Mouse (Mus musculus) intestine, embryonic 16.5 days (tissue): ENCODE results near the gene Naaladl1. TPM values are rescaled to one million over a fixed set of nuclear protein-coding genes. Genes with fewer than 3 reads are reported as not detected.

Source experiments
- ATAC-seq: fragments of 200-750 bp; cut with Nextera tagmentation; 2 replicates; pipeline ENCODE4 v1.8.0; 2017; ENCODE audit warnings: moderate TSS enrichment, moderate library complexity
- H3K27ac ChIP-seq: fragments of 300-500 bp; sonication (generic); 2 replicates; pipeline ENCODE4 v1.5.1; 2014; ENCODE audit warnings: mild to moderate bottlenecking, low read length
- H3K27me3 ChIP-seq: fragments of 300-500 bp; sonication (generic); replicated peaks from 2 replicates; pipeline ENCODE4 v1.6.1; 2014; ENCODE audit warnings: low read length, control low read depth, mixed read lengths; ENCODE audit not compliant: control insufficient read depth, insufficient read depth
- H3K36me3 ChIP-seq: fragments of 300-500 bp; sonication (generic); 2 replicates; pipeline ENCODE4 v1.6.1; 2014; ENCODE audit warnings: low read length, control low read depth; ENCODE audit not compliant: control insufficient read depth, insufficient read depth
- H3K4me1 ChIP-seq: fragments of 300-500 bp; sonication (generic); 2 replicates; pipeline ENCODE4 v1.6.1; 2014; ENCODE audit warnings: low read length, control low read depth, mixed read lengths; ENCODE audit not compliant: control insufficient read depth, insufficient read depth
- H3K4me2 ChIP-seq: fragments of 300-500 bp; sonication (generic); 2 replicates; pipeline ENCODE4 v1.6.1; 2014; ENCODE audit warnings: low read depth, low read length, control low read depth
- H3K4me3 ChIP-seq: fragments of 300-500 bp; sonication (generic); 2 replicates; pipeline ENCODE4 v1.5.1; 2014; ENCODE audit warnings: mild to moderate bottlenecking, low read length
- H3K9ac ChIP-seq: fragments of 300-500 bp; sonication (generic); 2 replicates; pipeline ENCODE4 v1.6.1; 2014; ENCODE audit warnings: low read depth, low read length
- H3K9me3 ChIP-seq: fragments of 300-500 bp; sonication (generic); 2 replicates; pipeline ENCODE4 v1.6.1; 2016; ENCODE audit warnings: low read length, control low read depth; ENCODE audit not compliant: control insufficient read depth
- WGBS: fragments of 180-500 bp; shearing (Covaris S2); extraction: QIAGEN DNeasy Blood & Tissue Kit; methylation state at CpG from one replicate; pipeline ENCODE4 v1.1.7; 2014; 5-methylcytosine and 5-hydroxymethylcytosine counted together
- polyA plus RNA-seq: library from polyadenylated mRNA; unstranded; fragments of >200 nt; fragmentation: Nextera tagmentation; extraction: Ambion mirVana; gene quantifications from 2 replicates; pipeline ENCODE4 v1.2.1, GENCODE M21; 2015

Gene Naaladl1
- polyA plus RNA-seq, 1 experiment from 2014 or later: 71.9 TPM

DNA sequence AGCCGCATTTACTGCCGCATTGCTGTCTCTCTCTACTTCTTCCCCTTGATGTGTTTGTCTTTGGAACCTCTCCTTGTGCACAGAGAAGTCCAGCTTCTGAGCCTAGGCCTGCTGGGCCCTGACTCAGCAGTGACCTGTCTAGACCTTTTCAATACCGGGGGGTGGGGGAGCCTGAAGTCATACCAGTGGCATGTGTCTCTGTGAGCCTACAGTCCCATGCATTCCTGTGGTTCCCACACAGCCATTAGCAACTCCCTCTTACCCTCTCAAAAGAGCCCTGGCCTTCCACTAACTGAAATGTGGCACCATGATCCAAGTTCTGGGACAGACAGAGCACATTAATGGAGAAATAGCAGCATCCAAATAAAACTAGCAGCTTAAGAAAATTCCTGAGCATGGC, 30.8 kb downstream of the Naaladl1 start:
- WGBS: 80% methylated on average over 3 of the region's 3 CpGs
- H3K4me3 ChIP-seq: no peak overlapping the region
- H3K27me3 ChIP-seq: no peaks in the 10 kb centered on the region
- ATAC-seq: no peak
- no peak overlapping the region for H3K9ac ChIP-seq
- H3K36me3 ChIP-seq: peaks cover 7% of the 10 kb centered on the region; the same call in 1 of the 2 replicates
- H3K9me3 ChIP-seq: no peaks in the 10 kb centered on the region
- H3K27ac ChIP-seq: no peak overlapping the region
- H3K4me2 ChIP-seq: no peak overlapping the region
- 0 out of 2 replicates have a peak, but pooled peaks cover 3% of the 10 kb centered on the region for H3K4me1 ChIP-seq

- ATAC-seq: no peak
- Histone ChIP-seq H3K9me3 (no peaks in the 10 kb centered on the region), H3K27ac (no peak overlapping the region), H3K36me3 (peaks cover 7% of the 10 kb centered on the region; the same call in 1 of the 2 replicates), H3K4me3 (no peak overlapping the region; the same call in 1 of the 2 replicates), H3K9ac (peak overlapping the region; percentile 86; the same call in 1 of the 2 replicates), H3K4me1 (0 out of 2 replicates have a peak, but pooled peaks cover 3% of the 10 kb centered on the region), H3K4me2 (peak overlapping the region; percentile 83; the same call in 1 of the 2 replicates), H3K27me3 (no peaks in the 10 kb centered on the region)
- 97% methylated on average over 6 of the region's 6 CpGs for WGBS
Observed at GRCm38 (mm10) chr19:6139701-6140100, 34.1 kb downstream of the Naaladl1 start.

- 3% methylated on average over 16 of the region's 16 CpGs for WGBS
- Histone ChIP-seq H3K4me2 (peak overlapping the region; percentile 83), H3K4me3 (peak overlapping the region; percentile 75), H3K4me1 (0 out of 2 replicates have a peak, but pooled peaks cover 3% of the 10 kb centered on the region), H3K9ac (peak overlapping the region; percentile 86), H3K36me3 (peaks cover 7% of the 10 kb centered on the region; the same call in 1 of the 2 replicates), H3K9me3 (no peaks in the 10 kb centered on the region), H3K27ac (peak overlapping the region; percentile 93), H3K27me3 (no peaks in the 10 kb centered on the region)
- ATAC-seq: no peak
Observed at GRCm38 (mm10) chr19:6140374-6140677, 34.7 kb downstream of the Naaladl1 start.

DNA sequence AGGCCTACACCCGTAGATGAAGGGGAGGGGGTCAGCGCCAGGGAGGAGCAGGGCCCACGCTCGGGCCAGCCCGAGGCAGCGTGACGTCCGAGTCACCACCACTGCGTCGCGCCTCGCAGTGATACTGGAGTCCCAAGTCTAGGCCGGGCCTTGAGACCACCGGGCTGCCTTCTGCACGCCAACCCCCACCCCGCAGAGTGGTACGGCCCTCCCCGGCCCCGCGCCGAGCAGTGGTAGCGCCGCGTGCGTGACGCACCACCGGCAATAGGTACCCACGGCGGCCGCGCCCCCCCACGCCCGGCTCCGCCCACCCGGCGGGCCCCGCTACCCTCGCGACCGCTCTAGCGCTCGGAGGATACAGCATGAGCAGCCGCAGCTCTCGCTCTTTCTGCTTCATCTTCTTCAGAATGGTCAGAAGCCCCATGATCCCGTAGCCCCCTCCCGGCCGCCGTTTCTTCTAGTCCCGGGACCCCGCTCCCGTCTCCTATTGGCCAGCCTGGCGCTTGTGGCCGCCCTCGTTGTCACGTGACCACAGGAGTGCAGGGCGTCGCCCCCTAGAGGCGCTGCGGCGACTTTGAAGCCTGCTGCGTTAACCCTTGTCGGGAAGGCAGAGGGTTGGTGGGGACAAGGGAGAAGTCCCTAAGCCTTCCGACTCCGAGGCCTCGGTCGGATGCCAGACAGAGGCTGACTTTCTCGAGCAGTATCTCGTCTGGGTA, 35.3 kb downstream of the Naaladl1 start, which contains the start of gene Batf2:
TSS of gene Batf2 (plus strand) at position 306 of the 716 bp plus-strand sequence.
- peak; percentile 95 for ATAC-seq
- under 1% methylated on average over 68 of the region's 68 CpGs for WGBS
- Histone ChIP-seq H3K4me1 (0 out of 2 replicates have a peak, but pooled peaks cover 3% of the 10 kb centered on the region), H3K4me3 (peak within 1 kb of the TSS; percentile 75), H3K27ac (peak within 1 kb of the TSS; percentile 93), H3K9ac (peak within 1 kb of the TSS; percentile 86), H3K27me3 (no peaks in the 10 kb centered on the region), H3K4me2 (peak within 1 kb of the TSS; percentile 83), H3K36me3 (peaks cover 4% of the 10 kb centered on the region; the same call in 1 of the 2 replicates), H3K9me3 (no peaks in the 10 kb centered on the region)

DNA sequence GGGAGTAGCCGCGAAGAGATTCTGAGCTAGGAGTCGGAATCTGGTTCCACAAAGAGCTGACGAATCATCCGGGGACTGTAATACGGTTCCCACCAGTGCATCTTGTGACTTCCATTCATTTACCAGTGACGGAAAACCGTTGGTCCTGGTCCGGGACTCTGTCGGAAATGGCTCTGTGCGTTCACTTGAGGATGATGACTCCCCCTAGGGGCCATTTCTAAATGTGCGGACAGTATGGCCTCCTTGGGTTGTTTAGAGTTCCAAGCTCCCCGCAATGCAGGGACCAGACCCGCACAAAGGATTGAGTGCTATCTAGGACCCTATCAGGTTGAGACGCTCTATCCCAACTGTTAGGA, 35.8 kb downstream of the Naaladl1 start, which contains the start of gene Arl2:
TSS of gene Arl2 (minus strand) at position 155 of the 356 bp plus-strand sequence.
- 0 out of 2 replicates have a peak, but pooled peaks cover 3% of the 10 kb centered on the region for H3K4me1 ChIP-seq
- peak within 1 kb of the TSS; percentile 75 for H3K4me3 ChIP-seq
- H3K27ac ChIP-seq: peak within 1 kb of the TSS; percentile 93
- peak within 1 kb of the TSS; percentile 86 for H3K9ac ChIP-seq
- no peaks in the 10 kb centered on the region for H3K27me3 ChIP-seq
- under 1% methylated on average over 15 of the region's 15 CpGs for WGBS
- peak; percentile 79 for ATAC-seq
- peak within 1 kb of the TSS; percentile 83 for H3K4me2 ChIP-seq
- H3K36me3 ChIP-seq: peaks cover 4% of the 10 kb centered on the region; the same call in 1 of the 2 replicates
- no peaks in the 10 kb centered on the region for H3K9me3 ChIP-seq

GRCm38 (mm10) chr19:6144842-6145241, 39.3 kb downstream of the Naaladl1 start:
- H3K9ac ChIP-seq: no peak overlapping the region
- H3K36me3 ChIP-seq: no peaks in the 10 kb centered on the region
- no peak for ATAC-seq
- no peaks in the 10 kb centered on the region for H3K9me3 ChIP-seq
- H3K27ac ChIP-seq: no peak overlapping the region
- no peaks in the 10 kb centered on the region for H3K27me3 ChIP-seq
- H3K4me3 ChIP-seq: no peak overlapping the region
- WGBS: 71% methylated on average over 5 of the region's 5 CpGs
- no peak overlapping the region for H3K4me2 ChIP-seq
- H3K4me1 ChIP-seq: 0 out of 2 replicates have a peak, but pooled peaks cover 3% of the 10 kb centered on the region

DNA sequence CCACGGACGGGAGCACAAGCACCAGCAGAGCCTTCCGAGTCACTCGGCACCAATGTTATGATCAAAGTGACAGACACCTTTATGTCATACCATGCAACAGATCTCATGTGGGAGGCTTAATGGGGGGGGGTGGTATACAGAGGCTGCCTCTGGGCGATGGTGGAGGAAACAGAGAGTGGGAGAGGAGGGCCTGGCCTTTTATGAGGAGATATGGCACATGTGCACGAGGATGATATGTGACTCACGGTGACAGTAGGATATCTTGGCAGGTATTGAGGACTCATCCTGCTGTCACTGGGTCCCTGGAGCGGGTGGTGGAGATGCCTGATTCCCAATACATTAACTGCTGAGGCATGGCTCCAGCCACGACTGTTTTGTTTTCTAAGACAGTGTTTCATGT, 49.6 kb downstream of the Naaladl1 start:
- Histone ChIP-seq H3K36me3 (no peaks in the 10 kb centered on the region), H3K4me1 (no peaks in the 10 kb centered on the region), H3K27ac (no peak overlapping the region), H3K9me3 (no peaks in the 10 kb centered on the region), H3K9ac (no peak overlapping the region), H3K4me2 (no peak overlapping the region), H3K27me3 (no peaks in the 10 kb centered on the region), H3K4me3 (no peak overlapping the region)
- no peak for ATAC-seq
- WGBS: 79% methylated on average over 9 of the region's 9 CpGs

DNA sequence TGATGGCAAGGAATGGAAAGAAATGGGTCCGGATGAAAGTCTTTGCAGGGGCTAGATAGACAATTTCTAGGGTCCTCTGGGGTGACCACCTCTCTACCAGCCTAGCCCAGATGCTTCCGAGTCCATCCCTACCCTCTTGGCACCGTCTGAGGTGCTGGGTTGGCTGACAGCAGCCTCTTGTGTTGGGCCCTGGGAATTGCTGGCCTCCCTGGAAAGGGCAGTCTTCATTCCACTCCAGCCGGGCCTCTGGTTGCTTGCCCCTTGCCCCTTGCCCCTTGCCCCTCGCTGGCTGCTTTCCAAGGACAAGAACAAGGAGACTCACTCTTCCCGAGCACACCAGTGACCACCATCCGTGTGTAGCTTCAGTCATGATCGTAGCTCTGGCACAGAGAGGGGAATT, 50.8 kb downstream of the Naaladl1 start:
- H3K36me3 ChIP-seq: no peaks in the 10 kb centered on the region
- no peak for ATAC-seq
- 56% methylated on average over 8 of the region's 8 CpGs for WGBS

DNA sequence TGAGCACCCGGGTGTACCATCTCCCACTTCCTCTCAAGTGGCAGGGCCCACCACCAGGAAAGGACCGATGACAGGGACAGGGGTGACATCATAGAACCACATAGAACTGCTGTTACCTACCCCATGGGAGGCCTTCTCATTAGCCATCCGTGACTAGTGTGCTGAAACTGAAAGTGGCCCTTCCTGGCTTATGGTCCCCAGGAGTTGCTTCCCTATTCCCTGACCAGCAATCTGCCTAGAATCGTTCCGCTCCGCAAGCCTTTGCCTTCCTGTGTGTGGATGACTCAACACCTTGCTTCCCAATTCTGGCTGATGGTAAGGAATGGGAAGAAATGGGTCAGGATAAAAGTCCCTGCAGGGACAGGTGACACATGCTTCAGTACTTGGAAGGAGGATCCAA, 51.6 kb downstream of the Naaladl1 start:
- Histone ChIP-seq H3K4me3 (no peak overlapping the region), H3K4me1 (no peaks in the 10 kb centered on the region), H3K27ac (no peak overlapping the region), H3K9ac (no peak overlapping the region), H3K36me3 (no peaks in the 10 kb centered on the region), H3K4me2 (no peak overlapping the region), H3K27me3 (no peaks in the 10 kb centered on the region), H3K9me3 (no peaks in the 10 kb centered on the region)
- no peak for ATAC-seq
- 69% methylated on average over 6 of the region's 6 CpGs for WGBS

More for the DNA sequence above, 50.8 kb downstream of the Naaladl1 start:
- Histone ChIP-seq H3K9me3 (no peaks in the 10 kb centered on the region), H3K4me2 (no peak overlapping the region), H3K27me3 (no peaks in the 10 kb centered on the region), H3K4me3 (no peak overlapping the region), H3K9ac (no peak overlapping the region), H3K27ac (no peak overlapping the region), H3K4me1 (no peaks in the 10 kb centered on the region)
